Mouse (Mus musculus): ENCODE results near the gene Tatdn2.
A peak's percentile ranks its signal among the peaks of the same experiment; 100 is the strongest.

DNA sequence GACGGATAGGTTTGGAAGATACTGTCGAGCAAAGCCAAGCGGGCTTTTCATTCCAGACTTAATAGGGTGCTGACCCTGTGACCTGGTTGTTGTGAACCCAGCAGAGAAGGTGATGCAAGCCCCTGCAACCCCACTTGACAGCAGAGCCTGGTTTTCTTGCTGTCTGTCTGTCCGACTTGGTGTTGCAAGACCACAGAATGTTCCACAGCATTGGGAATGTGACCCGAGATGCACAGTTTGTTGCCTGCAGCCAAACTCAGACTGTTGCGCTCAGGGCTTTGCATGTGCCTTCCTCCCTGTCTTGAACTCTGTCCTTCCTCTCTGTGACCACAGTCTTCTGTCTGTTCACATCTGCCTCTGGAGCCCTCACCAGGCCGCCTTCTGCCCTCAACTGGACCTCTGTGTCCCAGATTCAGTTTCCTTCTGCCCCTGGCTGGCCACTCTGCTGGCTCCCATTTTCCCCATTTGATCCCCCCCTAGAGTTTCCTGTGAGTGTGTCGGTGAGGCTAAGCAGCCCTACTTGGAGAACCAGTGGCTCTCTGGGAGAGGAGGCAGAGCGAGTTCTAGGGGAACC is 16.8 kb upstream of the Tatdn2 start:
- TF ChIP-seq MAX (IDR thresholded peaks at IDR 0.05; ENCODE audit: low read depth) = no peak
- no peak for TF ChIP-seq USF1 (IDR thresholded peaks at IDR 0.05; ENCODE audit: low read depth)
- TF ChIP-seq POLR2A (IDR thresholded peaks at IDR 0.05; ENCODE audit: insufficient read length, low read depth) = no peak
- no peak for TF ChIP-seq E2F4 (IDR thresholded peaks at IDR 0.05; ENCODE audit: insufficient read depth)
- no peak for TF ChIP-seq POLR2AphosphoS2 (IDR thresholded peaks at IDR 0.05; ENCODE audit: insufficient read length, low read depth)
- TF ChIP-seq TCF12 (IDR thresholded peaks at IDR 0.05; ENCODE audit: insufficient read depth, poor library complexity, severe bottlenecking) = no peak
- no peak for TF ChIP-seq TCF3 (IDR thresholded peaks at IDR 0.05; ENCODE audit: insufficient read length, low read depth)
- TF ChIP-seq CEBPB (IDR thresholded peaks at IDR 0.05; ENCODE audit: insufficient read depth, poor library complexity, severe bottlenecking) = peak; percentile 88
